Mouse (Mus musculus) neural tube, embryonic 10.5 days (tissue): ENCODE data around the gene Frmd5.
"Not testable (repeated sequence)": the region's sequence is repeated elsewhere in the genome, so short reads cannot be mapped to it uniquely, and the experiment has no call there.

Experiments used
- DNase-seq: peaks from one replicate; pipeline ENCODE4 v3.0.0-alpha.2; 2017; ENCODE audit warnings: low spot score; ENCODE audit errors: extremely low spot score

Frmd5 gene

DNA sequence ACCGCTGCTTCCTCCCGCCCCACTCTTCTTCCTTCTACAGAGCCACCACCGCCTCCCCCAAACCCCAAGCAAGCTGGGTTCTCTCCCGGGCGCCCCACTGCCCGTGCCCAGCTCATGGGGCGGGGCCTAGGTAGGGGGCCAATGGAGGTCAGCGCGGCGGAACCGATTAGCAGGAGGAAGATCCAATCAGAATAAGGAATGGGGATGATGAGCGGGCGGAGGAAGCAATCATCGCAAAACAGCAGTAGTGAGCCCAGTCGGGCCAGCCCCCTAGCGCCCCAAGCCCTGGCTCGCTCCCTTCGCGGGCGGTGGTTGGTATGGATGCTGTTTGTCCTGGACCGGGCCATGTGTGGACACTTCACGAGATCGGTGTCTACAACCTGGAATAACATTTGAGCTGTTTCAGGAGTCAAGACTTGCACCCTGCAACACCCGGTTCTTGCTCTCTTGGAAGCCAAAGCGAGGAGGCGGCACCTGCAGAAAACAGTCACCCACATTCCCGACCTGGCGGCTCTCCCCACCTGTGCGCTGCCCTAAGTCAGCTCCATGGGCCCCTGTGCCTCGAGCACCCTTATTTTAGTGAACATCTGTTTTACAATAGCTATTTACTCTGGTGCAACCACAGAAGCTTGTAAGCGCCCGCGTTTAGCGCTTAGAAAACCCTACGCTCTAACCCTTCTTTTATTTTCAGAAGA is at the start of gene Frmd5:
Frmd5 (minus strand) TSS at position 129 of the 695 bp plus-strand sequence.
- DNase-seq = peak; percentile 90

DNA sequence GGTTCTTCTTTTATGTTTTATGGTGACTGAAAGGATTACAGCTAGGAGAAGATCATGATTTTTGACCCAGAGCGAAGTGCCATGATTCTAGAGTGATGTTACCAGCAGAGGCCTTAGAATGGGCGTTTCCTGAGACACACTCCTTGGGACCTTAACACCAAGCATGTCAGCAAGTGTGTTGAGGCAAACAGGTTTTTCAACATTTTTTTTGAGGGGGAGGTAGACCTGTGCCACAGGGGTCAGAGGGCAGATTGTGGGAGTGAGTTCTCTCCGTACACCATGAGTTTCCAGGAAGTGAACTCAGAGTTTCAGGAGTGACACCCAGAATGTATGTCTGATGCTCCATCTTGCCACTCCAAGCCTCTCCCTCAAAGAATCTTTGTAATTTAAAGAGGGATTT is 47.1 kb upstream of the Frmd5 start:
- DNase-seq = no peak

DNA sequence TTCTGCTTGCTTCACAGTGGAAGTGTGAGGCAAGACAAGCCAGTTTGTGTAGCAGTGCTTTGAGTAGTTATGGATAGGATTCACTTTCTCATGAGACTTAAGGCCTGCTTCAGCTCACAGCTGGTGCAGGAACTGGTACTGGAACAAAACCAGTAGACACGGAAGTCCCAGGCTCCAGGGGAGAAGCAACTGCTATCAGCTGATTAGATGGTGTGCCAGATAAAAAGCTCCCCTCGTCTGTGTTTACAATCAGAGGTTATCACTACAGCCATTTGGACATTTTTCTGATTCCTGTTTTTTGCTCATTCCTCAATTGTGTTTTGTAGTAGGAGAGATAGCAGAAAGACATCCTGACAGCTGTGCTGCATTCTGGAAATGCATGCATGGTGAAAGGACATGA is 45.2 kb upstream of the Frmd5 start:
- no peak for DNase-seq

DNA sequence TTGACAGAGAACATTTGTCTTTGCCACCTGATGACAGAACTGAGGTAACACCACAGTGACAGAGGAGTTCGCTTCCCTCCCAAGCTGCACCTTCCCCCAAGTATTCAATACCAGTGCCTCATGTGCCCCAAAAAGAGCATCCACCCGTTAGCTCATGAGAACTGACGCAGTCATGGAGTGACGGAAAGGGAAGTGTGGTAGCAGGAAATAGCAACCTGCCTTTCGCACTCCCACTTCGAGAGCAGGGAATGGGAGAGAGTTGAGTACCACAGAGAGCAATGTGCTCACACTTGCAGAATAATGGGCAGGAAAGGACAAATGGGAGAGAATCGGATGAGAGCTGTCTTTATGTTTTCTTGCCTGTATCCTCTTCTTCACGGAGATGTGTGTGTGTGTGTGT is 39.2 kb upstream of the Frmd5 start:
- DNase-seq = no peak

DNA sequence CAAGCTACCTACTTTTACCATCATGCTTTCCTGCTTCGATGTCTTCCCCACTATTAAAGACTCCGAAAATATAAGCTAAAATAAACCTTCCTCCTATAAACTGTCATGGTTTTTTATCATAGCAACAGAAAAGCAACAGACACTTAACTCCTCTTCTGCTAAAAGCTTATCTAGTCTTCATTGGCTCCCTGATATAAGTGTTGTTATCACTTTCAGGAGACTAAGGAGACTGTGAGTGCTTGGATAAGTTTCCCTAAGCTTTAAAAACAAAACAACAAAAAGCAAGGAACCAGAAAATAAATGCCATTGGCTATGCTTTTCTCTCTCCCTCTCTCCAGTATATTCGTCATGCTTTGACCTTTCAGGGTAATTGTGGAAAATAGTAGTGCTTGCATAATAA is 35.4 kb upstream of the Frmd5 start:
- no peak for DNase-seq

DNA sequence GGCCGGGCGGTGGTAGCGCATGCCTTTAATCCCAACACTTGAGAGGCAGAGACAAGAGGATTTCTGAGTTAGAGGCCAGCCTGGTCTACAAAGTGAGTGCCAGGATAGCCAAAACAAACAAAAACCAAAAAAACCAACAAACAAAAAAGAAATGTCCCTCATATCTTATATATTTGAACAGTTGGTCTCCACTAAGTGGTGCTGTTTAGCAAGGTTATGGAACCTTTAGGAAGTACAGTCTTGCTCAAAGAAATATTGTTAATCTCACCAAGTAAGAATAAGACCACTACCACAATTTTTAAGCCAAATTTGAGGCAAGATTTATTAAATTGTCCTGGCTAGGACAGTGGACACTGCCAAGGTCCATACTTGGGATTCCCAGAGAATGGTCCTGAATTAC is 34.6 kb upstream of the Frmd5 start:
- no peak for DNase-seq

DNA sequence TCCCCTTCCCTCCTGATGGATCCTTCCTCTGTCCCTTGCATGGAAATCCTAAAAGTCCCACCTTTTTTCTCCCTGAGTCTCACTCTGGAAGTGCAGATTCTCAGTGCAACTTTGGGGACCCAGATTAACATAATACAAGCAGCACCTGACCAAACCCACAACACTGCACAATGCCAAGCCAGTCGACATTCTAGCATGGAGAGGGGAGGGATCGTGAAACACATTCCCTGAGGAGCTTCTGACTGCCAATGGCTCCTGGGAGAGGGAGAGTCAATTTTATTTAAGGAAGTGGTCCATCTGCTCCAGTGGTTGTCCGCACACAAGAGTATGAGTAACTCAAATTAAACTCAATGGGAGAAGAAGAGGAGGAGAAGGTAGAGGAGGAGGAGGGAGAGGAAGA is 28.0 kb upstream of the Frmd5 start:
- no peak for DNase-seq

DNA sequence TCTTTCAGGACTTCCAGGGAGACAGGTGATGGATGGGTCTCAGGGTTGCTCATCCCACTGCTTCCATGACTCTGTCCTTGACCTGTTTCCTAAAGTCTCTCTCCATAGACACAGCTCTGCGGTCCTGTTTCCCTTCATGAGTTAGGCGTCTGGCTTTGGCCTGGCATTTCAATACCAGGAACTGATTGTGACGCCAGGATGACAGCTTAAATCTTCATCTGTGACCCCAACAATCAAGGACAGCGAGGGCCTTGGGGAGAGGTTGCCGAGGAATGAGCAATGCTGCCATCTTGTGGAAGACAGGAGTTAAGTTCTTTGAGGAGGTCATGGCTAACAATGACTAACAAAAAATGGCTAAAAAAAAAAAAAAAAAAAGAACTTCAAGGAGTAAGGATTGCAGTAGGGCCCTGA is 25.6 kb upstream of the Frmd5 start:
- DNase-seq = peak; percentile 47

DNA sequence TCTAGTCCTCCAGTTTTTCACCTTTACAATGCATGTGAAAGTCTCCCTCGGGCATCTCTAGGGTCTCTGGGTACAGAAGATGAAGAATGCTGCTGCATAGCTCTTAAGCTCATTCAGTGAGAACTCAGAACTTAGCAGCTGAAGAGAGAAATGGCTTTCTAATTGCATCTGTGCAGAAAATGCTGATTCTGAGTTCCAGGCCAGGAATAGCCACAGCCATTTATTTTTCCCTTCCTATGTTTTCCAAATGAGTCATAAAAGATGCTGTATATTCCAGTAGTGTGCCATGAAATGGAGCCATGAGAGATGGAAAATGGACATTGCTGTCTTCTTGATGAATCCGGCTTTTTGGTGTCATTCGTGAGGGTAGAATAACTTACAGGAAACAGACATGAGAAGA is 21.5 kb upstream of the Frmd5 start:
- no peak for DNase-seq

DNA sequence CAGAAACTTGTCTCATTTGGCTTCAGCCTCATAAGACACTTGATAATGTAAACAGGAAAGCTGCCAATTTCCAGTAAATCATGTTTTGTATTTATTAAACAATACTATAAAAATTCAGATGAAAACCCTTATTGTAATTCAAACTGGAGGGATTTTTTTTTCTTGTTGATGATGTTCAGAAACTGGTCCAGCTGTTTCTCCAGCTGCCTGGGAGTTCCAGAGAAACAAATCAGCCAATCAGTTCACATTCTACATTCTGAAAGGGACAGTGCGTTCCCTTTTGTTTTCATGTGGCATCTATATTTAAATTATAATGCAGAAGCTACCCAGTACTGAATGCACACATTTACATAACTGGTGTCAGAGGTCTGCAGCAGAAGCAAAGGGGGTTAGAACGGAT is 19.3 kb upstream of the Frmd5 start:
- DNase-seq = no peak

DNA sequence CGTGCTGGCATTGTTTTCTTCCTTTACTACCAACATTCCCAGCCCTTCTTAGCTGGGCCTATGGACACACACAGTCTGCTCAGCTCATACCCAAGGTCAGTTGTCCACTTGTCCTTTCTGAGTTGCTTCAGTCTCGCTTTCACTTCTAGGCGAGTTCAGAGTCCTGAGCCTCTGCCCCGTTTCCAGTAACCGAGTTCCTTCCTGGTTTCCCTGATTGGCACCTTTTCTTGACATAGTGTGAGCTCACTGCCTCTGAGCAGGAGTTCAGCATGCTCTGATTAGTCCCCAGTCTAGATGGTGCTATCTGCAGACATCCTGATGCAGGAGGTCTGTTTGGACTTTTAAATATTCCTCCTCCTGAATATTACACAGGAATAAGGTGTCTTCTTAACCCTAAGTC is 17.8 kb upstream of the Frmd5 start:
- no peak for DNase-seq

DNA sequence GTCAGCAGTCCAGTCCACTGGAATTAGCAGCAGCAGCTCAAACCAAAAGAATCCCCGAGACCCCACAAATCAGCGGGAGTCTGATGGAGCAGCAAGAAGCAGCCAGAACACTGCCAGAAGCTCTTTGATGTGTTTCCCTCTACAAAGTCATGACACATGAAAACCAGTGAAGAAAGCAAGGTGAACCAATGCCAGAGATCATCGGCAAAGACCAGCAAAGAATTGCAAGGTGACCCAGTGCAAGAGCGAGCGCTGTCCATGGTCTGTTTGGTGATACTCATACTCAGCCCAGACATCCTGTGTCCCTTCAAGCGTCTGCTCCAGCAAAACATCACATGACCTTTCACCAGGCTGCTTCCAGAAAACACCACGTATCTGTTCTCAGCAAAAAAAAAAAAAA is 14.9 kb upstream of the Frmd5 start:
- no peak for DNase-seq

DNA sequence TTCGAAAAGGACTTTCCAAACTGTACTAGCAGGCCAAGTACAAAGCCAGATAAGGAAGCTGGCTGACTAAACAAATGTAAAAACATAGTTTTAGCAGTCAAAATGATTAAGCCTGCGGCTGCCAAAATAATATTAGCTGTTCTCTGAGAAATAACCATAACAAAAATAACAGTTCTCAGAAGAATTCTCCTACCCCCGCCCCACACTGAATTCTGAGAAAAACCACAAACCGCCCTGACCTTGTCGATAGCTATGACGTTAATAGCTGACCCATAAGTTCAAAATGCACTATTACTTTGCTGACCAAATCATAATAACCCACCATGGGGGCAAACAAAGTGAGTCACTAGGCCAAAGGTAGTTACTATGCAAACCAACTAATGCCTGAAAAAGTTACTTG is 4.0 kb upstream of the Frmd5 start:
- not testable (repeated sequence) for DNase-seq

DNA sequence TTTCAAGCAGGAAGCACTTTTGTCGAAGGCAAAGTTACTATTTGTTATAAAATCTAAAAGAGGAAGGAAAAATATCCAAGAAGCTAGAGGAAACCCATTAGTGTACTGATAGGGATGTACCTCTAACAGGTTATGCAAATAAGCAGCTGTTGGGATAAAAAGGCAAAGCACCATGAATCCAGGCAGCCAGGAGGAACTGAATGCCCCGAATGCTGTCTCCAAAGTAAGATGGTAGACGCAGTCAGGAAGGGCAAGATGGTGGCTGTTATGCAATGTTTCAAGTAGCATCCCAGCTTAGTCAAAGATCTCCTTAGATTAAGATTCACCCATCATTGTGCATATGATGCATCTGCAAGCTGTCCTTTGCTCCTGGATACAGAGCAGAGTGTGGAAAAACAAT is 2.2 kb upstream of the Frmd5 start:
- no peak for DNase-seq

DNA sequence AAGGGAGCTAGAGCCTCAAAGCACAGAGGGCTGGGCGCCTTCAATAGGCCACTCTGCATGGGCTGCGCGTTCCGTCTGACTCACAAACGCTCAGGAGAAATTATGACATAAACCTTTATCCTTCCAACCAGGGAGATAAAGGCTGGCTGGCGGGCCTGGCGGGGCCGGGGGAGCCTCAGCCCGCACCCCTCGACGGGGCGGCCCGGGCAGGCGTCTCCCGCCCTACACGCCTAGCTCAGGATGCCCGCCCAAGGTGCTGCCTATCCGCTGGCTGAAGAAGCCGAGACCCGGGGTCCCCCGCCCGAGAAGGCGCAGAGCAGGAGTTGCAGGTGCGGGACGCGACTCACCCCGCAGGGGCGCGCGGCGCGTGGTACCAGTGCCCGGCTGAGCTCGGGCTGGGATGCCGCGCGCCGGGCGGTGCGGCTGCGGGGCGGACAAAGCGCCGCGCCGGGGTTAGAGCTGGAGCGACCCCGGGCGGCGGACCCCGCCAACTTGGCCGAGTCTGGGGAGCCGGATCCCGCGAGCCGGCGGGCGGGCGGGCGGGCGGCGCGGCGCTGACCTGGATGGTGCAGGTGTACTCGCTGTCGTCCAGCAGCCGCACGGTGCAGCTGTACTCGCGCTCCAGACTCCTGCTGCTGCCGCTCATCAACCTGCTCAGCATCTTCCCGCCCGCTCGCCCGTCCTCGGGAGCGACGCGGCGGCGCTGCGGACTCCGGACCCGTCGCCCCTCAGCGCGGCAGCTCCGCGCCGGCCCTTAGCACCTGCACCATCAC is 530 bp downstream of the Frmd5 start:
- no peak for DNase-seq

DNA sequence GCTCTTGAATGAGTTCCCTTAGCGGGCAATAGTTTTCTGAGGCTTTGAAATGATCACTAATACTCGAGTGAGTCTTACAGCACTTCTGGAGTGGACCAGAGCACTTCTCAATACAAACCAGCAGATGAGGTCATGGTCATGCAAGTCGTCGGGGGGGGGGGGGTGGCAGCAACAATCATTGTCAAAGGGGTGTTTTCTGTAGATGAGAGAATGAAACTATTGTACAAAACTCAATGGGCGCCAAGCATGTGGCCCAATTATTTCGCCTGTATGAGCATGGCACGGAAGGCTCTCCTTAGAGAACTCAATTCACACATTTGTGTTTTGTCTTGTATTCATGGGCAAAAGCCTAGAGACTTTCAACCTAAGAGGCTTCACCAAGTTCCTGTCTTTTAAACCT is 7.8 kb downstream of the Frmd5 start:
- DNase-seq = no peak

DNA sequence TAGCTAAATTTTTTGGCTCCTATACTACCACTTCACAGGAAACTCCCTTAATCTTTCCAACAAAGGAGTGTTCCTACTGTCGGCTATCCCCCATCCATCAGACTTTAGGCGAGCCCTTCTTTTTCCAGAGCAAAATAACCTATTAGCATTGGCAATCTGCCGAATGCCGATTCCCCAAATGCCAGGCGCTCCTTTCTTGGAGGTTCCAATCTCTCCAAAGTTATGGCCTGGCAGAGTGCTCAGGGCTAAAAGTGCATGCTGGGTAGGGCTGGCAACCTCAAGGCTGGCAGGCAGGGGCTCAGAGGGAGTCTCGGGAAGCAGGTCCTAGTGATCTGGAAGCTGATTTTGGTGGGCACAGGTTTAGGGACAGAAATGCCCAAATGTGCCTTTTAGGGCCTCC is 10.9 kb downstream of the Frmd5 start:
- no peak for DNase-seq

DNA sequence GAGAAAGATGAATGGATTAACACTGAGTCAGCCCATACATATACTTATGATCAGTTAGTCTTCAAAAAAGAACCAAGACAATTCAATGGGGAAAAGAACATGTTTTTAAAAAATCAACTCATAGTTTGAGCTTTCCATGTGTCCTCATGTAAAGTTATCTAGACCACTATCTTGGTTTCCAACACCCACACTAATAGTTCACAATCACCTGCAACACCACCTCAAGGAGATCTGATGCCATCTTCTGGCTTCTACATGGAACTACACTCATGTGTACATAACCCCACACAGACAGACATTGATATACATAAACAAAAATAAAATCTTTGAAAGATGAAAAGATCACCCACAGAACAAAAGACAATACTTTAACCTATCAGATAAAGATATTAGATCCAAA is 17.1 kb downstream of the Frmd5 start:
- DNase-seq = no peak

DNA sequence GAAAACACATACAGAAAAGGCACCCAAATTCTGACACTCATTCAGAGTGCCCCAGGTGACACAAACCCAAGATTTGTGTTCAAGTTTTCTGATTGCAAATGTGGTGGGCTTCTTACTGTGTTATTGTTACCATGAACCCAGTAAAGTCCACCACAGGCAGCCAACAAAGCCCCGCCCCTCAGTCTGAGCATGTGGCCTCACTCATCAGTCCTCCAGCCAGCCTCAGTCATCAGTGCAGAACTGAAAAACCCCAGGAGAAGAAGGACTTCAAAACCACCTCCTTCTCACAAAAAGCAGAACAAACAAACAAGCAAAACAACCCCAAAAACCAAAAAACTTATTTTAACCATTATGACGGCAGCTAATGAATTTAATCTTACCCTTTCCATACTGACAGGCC is 18.5 kb downstream of the Frmd5 start:
- DNase-seq = no peak

DNA sequence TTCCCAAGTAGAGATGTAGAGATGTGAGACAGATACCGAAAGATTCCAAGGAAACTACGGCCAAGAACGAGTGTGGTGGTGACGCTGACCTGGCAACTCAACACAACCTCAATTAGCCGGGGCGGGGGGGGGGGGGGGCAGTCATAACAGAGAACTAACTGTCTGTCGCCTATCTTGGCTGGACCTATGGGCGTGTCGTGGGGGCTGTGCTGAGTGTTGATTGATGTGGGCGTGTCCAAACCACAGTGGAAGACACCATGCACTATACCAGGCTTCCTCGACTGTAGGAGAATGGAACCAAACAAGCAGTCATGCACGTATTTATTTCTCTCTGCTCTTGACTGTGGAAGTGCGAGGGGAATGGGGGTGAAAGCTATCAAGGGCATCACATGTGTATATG is 19.1 kb downstream of the Frmd5 start:
- DNase-seq = no peak

DNA sequence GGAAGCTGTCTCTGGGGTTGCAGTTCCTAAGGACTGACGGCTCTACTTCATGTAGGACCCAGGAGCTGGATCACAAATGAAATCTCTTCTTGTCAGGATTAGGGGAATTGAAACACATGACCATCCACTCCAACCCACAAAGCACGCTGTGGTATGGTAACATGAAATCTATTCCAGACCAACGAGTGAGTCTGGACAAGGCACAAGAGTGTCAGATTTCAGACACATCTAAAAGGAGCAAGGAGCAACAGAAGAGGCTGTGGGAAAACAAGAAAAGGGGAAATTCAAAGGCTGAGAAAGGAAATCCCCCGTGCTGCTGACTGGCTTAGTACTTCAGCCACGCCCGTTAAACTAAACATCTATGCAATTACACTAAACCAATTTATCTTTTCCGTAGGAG is 19.6 kb downstream of the Frmd5 start:
- DNase-seq = no peak

DNA sequence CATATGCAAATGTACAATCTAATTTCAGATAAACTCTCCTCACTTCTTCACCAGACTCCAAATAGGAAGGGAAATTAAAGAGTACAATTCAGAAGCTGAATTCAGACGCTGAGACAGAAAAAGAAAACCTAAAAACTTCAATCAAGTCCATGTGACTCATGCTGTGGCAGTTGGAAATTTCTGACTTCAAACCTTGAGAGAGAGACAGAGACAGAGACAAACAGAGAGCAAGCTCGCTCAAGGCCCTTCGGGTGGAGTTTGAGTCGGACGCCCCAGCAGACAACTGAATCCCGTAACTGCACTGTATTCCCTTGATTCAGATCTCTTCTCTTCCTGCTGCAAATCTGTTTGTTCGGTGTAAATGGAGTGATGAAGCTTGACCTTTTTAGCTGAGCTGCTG is 30.7 kb downstream of the Frmd5 start:
- DNase-seq = no peak

DNA sequence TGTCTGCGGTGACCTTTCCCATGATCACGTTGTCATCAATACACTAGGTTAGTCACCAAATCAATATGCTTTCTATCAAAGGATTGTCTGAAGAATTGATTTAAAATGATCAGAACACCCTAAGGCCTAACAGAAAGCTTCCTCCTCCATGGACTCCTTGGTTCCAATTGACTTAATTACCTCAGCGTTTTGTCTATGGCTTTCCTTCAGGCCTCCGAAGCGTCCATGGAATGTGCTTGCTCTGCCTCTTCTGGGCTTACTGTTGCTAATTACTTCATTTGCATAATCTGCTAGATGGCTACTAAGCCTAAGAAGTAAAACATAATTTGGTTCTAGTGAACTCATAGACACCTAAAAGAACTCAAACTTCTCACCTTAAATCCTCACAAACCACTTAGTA is 42.0 kb downstream of the Frmd5 start:
- no peak for DNase-seq
